Mouse (Mus musculus): ENCODE results near the gene Phf8.
A peak's percentile ranks its signal among the peaks of the same experiment; 100 is the strongest.
"Not testable (repeated sequence)": the region's sequence is repeated elsewhere in the genome, so short reads cannot be mapped to it uniquely, and the experiment has no call there.

The Phf8 gene

DNA sequence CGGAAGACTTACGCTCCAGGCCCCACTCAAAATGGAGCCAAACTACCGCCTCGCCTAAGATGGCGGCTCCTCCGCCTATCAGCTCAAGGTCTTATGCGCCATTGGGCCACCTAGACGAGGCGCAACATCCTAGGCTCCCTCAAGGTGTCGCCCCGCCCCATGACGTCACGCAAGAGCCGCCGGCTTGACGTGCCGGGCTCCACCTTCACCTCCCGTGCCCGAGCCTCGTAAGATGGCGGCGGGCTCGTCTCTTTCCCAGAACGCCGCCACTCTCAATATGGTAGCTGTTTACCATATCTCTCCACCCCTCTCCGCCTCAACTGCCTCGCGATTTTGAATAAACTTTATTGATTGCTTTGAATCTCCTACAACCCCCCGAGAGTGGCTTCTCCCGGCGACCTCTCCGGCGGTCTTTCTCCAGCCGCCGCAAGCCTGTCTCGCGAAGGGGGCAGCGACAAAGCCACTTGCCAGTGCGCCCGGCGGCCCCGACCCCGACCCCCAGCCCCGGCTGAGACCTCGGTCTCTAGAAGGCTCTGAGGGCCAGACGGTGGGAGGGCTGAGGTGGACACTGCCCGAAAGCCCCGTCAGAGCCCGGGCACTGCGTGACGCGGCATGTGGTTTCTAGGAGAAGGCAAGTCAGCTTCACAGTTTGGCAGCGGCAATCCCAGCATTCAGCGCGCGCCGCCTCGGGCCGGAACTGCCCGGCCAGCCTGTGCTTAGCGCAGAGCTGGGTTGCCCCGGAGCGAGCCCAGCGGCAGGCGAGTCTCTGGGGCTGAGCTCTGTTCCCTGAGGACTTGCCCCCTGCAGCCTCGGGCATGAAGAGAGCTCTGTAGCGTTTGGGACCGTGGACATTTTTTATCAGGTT lies at the start of gene Phf8:
Gene Phf8, plus strand, starts transcription at position 215 of the 865 bp plus-strand sequence.
- DNase-seq: peak; percentile 97

DNA sequence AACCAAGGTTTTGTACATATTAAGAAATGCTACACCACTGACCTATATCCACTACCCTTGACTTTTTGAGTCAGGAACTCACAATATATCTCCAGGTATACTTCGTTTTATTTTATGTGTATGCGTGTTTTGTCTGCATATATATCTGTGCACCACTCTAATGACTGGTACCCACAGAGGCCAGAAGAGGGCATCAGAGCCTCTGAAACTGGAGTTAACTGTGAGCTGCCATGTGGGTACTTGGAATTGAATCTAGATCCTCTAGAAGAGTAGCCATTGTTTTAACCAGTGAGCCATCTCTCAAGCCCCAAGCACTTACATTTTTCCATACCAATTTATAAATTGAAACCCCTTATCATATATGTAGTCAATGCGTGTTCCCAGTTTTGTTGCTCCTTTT lies 32.3 kb upstream of the Phf8 start:
- no peak for DNase-seq

DNA sequence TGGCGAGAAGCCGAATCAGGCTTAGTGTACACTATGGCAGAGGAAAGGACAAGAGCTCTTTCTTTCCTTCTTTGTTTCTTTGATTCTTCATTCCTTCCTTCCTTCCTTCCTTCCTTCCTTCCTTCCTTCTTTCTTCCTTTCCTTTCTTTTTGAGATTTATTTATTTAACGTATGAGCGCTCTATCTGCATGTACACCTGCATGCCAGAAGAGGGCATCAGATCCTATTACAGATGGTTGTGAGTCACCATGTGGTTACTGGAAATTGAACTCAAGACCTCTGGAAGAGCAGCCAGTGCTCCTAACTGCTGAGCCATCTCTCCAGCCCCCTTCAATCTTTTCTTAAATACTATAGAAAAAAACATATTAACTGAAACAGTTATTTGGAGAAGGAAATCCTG lies 27.2 kb upstream of the Phf8 start:
- not testable (repeated sequence) for DNase-seq

DNA sequence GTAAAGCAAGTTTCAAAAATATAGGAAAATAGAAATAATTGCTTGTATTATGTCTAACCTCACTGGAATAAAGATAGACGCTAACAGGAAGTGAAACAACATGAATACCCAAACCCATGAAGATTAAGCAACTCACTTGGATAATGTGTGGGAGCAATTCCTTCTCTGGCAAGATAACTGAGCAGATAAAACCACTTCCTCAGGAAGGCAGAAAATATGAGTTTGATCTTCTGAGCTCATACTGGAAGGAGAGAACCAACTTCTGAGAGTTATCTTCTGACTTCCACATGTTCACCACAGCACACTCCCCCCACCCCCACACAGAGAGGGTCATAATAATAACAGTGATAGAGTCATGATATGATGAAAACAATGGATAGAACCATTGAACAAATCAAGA lies 23.9 kb upstream of the Phf8 start:
- no peak for DNase-seq

DNA sequence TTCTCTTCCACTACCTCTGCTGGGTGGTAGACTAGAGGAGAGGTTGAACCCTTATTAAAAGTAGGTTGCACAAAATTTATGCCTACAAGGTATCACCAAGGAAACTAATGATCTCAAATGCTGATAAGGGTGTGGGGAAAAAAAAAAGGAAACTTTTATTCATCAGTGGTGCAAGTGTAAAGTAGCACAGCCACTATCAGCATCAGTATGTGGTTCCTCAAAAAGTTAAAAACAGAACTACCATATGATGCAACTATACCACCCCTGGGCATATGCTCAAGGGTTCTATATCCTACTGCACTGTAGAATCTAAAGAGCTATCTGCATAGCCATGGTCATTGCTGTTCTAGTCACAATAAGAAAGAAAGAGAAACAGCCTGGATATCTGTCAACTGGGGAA lies 11.9 kb upstream of the Phf8 start:
- no peak for DNase-seq

DNA sequence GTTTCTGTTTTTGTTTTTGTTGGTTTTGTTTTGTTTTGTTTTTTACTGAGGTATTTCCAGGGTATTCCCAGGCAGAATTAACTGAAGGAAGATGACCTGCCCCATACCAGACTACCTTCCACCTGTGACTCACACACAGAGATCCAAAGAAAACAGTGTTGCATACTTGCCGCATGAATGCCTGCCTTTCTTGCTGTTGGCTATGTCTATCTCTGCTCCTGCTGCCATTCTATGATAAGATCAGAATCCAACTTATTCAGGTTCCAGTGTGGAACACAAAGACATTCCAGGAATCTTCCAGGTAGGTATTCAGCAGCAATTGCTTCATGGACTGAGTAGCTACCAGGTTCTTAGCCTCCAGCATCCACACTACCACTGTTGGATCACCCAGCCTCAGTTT lies 10.6 kb upstream of the Phf8 start:
- no peak for DNase-seq

DNA sequence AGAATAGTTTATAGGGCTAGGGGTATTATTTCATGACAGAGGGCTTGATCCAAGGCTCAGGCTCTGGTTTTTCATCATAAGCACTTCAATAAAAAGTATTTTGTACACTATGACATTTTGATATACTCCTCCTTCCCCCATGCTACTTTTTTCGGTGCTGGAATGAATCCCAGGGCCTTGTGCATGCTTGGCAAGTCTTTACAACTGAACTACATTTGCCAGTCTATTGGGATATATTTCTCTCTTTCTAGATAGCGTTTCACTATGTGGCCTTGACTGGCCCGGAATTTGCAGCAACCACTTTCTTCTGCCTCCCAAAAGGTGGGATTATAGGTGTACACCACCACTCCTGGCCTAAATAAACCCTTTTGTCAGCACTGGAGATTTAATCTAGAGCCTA lies 7.4 kb upstream of the Phf8 start:
- DNase-seq: no peak

DNA sequence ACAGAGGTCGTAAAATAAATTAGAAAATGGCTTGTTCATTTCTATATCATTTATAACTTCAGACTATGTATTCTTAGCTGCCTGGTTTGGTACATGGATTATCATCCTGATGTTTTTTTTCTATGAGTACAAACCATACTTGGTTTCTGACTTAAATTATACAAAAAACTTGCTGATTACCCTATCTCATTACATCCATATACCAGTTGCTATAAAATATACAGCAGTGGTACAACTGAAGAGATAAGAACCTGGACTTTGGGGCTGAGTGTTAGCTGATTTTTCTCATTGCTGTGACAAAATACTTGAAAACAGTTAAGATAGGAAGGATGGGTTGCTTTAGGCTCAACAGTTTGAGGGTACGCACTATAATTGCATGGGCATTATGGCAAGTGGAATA lies 6.8 kb upstream of the Phf8 start:
- no peak for DNase-seq

DNA sequence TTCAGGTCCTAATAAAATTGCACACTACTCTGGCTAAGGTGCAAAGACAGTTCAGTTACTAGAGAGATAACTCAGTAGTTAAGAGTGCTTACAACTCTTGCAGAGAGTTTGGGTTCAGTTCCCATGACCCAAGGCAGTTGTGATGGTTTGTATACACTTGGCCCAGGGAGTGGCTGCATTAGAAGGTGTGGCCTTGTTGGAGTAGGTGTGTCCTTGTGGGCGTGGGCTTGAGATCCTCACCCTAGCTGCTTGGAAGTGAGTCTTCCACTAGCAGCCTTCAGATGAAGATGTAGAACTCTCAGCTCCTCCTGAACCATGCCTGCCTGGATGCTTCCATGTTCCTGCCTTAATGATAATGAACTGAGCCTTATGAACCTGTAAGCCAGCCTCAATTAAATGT lies 2.3 kb upstream of the Phf8 start:
- DNase-seq: no peak

DNA sequence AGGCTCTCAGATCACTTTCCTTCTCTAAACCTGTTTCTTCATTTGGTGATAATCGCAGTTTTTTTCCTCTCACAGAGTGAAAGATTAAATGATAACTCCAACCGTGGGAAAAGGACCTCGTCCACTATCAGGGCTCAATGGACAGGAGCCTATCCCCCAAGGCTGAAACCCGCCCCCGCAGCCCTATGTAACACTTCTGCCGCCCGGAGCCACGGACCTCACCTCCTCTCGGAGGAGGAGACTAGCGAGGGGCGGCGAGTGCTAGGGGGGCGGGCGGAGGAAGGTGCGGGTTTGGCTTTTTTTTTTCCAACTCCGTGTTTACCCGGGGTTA lies 380 bp upstream of the Phf8 start:
- DNase-seq: no peak

DNA sequence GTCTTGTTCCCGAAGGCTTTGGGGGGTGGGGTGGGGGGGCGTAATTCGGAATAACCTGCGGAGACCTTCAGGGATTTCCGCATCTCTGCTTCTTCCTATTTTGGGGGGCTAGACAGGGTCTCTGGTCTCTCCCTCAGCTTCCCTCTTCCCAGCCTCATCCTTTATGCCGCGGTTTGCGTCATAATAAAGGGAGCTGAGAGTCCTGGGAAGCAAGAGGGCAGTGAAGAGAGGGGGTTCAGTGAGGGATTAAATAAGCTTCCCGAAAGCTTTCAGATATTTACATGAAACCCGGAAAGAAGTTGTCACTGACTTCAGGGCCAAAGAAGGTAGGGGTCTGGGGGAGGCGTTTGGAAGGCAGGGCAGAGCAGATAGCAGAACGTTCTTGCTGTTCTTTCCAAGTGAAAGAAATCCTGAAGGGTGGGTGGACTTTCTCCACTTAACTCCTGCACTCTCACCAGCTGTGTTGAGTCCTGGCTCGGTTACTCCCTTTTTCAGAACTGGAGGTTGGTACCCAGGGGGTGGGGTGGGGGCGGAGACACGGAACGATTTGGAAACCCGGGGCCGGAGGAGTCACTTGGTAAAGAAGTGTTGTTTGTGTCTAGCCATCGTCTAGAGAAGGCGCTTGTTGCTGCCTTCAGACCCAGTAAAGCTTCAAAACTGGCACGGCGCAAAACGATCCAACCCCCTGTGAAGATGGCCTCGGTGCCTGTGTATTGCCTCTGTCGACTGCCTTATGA lies 1.5 kb downstream of the Phf8 start:
- peak; percentile 33 for DNase-seq

DNA sequence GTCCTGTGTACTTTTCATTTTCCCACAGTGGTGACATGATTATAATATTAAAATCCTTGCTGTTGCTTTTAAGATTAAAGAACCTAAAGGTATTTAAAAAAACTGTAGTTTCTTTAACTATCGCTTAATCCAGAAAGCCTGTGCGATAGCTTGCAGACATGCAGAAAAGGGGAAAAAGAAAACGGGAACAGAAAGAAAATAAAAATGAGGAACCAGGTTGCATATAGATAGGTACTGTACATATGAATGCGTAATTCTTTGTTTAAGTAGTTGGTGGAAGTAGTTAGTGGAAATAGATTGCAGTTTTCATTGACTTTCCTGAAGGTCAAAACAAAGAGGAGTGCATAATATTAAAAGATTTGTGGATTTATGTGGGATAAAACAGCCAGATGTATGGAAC lies 32.9 kb downstream of the Phf8 start:
- no peak for DNase-seq

DNA sequence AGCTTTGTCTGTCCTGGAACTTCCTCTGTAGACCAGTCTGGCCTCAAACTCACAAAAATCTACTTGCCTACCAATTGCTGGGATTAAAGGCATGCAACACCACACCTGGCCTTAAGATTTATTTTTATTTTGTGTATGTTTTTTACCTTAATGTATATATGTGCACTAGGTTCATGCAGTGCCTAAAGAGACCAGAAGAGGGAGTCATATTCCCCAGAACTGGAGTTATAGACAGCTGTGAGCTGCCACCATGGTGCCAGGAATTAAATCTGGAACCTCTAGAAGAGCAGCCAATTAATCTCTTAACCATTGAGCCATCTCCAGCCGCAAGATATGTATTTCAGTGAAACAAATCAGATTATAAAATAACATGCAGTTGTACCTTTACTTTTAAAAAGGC lies 54.7 kb downstream of the Phf8 start:
- DNase-seq: no peak

DNA sequence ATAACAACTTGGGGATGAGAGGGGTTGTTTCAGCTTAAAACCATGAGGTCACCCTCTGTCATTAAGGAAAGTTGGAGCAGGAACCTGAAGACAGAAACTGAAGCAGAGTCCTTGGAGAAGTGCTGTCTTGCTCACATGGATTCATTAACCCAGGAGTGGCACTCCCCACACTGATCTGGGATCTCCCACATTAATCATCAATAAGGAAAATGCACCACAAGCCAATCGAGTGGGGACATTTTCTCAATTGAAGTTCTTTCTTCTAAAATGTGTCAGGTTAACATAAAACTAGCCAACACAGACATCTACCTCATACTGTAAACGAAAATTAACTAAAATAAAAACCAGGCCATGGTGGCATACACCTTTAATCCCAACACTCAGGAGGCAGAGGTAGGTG lies 122.9 kb downstream of the Phf8 start:
- DNase-seq: no peak

DNA sequence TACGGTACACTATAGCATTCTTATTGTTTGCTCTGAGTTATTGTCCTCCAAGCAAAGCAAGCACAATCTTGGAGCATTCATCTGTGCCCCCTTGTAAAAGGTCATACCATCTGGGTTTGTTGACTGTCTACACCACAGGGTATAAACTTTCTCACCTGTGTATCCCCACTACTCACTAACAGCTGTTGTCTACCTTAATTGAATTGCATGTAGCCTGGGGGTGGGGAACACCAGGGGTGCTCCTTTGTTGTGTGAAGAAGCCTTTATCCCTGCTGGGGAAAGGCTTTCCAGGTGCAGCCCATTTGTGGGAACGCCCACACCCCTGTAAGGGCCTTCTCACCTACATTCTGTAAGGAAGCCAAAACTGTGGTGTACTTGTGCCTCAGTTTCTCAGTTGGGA lies 133.3 kb downstream of the Phf8 start:
- DNase-seq: no peak

DNA sequence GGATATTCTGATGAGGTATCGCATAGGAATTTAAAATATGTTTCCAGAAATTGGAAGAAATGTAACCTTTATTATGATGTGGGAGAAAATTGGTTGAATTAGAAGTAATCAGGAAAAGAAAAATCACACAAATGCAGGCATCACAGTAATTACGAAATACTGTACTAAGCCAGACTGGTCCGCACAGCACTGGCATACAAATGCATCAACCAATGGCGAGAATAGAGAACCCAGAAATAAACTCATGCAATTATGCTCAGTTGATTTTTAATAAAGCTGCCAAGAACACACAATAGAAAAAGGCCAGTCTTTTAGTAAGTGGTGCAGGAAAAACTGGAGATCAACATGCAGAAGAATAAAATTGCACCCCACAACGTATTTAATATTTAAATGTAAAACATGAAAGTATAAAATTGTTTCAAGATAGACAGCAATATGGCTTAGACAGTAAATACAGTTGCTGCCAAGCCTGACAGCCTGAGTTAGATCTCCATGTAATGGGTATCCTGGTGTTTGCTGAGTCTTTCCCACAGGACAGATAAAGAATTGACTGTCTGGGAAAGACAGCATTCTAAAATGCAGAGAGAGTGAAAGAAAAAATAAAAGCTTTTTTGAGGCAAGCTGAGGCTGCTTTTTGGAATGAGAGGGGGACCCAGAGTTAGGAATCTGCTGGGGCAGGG lies 154.2 kb downstream of the Phf8 start:
- DNase-seq: no peak
